ENCODE assay signal across 11 mouse cellular contexts in the genomic region with DNA sequence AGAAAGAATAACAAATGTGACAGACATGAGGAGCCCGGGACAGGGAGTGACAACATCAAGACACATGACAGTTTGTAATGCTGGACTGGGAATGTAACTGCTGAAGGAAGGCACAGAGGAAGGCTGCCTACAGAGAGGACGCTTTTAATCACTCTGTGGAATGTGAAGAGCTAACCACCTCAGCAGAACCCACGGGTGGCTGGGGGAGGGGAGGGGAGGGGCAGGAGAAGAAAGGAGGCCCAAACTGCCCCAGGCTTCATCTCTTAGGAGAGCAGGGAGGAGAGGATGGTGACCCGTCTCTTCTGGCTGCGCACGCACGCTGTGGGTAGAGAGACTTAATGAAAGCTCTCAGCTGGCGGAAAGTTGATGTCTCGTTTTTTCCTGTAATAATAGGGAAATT. TPM values are rescaled to one million over a fixed set of nuclear protein-coding genes. Genes with fewer than 3 reads are reported as not detected.
DNase-seq lines count a peak whose midpoint lies in the region; ATAC-seq and TF ChIP-seq lines count a peak whose summit lies in the region.
"Had no signal": no experiment of that assay in that cellular context is flagged by ENCODE, and none has a peak within 500 bp of the region (broad histone marks: within the 10 kb centered on the region; RNA-seq: fewer than 3 reads in every experiment).

No protein-coding gene starts in this region.

- H3K9ac ChIP-seq in heart, embryonic 13.5 days, result no peak overlapping the region
- peak overlapping the region; percentile 49; the same call in 1 of the 2 replicates for H3K9ac ChIP-seq in embryonic facial prominence, embryonic 13.5 days
- no peak overlapping the region for H3K9ac ChIP-seq in limb, embryonic 13.5 days
- H3K9ac ChIP-seq: midbrain, embryonic 12.5 days had no signal

- no peak for TF ChIP-seq CTCF in cerebellum, adult 2 months (IDR thresholded peaks at IDR 0.05; ENCODE audit: borderline replicate concordance, insufficient read depth, low read depth, low read length)

- no peaks in the 10 kb centered on the region for H3K9me3 ChIP-seq in heart, embryonic 13.5 days
- H3K9me3 ChIP-seq in embryonic facial prominence, embryonic 13.5 days, result no peaks in the 10 kb centered on the region
- H3K9me3 ChIP-seq in limb, embryonic 13.5 days, result no peaks in the 10 kb centered on the region
- H3K9me3 ChIP-seq: midbrain, embryonic 12.5 days had no signal

- DNase-seq in heart, adult 18-20 months, result no peak
- peak; percentile 21 for DNase-seq in ES-CJ7 (ENCODE audit: low read depth, low spot score)
- no peak for DNase-seq in cerebellum, adult 2 months
- no peak for DNase-seq in spleen, adult 18-20 months
- no peak for DNase-seq in thymus, postnatal 14 days
- DNase-seq: cerebellum, adult 8-10 months; gastrocnemius, postnatal 14 days had no signal

- H3K4me1 ChIP-seq in heart, embryonic 13.5 days, result peaks cover 11% of the 10 kb centered on the region
- peaks cover 11% of the 10 kb centered on the region; the same call in 1 of the 2 replicates for H3K4me1 ChIP-seq in embryonic facial prominence, embryonic 13.5 days
- peaks cover 4% of the 10 kb centered on the region; the same call in 1 of the 2 replicates for H3K4me1 ChIP-seq in limb, embryonic 13.5 days
- no peaks in the 10 kb centered on the region for H3K4me1 ChIP-seq in cerebellum, adult 2 months (ENCODE audit: control insufficient read depth, insufficient read depth, low read length)

- H3K36me3 ChIP-seq in heart, embryonic 13.5 days, result no peaks in the 10 kb centered on the region
- no peaks in the 10 kb centered on the region for H3K36me3 ChIP-seq in embryonic facial prominence, embryonic 13.5 days
- no peaks in the 10 kb centered on the region for H3K36me3 ChIP-seq in limb, embryonic 13.5 days
- H3K36me3 ChIP-seq: midbrain, embryonic 12.5 days had no signal

- H3K27ac ChIP-seq in heart, embryonic 13.5 days (replicated peaks), result no peak overlapping the region
- no peak overlapping the region for H3K27ac ChIP-seq in embryonic facial prominence, embryonic 13.5 days
- no peak overlapping the region for H3K27ac ChIP-seq in limb, embryonic 13.5 days
- H3K27ac ChIP-seq in cerebellum, adult 2 months (ENCODE audit: insufficient read depth, low read length), result no peak overlapping the region
- H3K27ac ChIP-seq: midbrain, embryonic 12.5 days had no signal

- H3K4me3 ChIP-seq in heart, embryonic 13.5 days, result no peak overlapping the region
- H3K4me3 ChIP-seq in embryonic facial prominence, embryonic 13.5 days, result no peak overlapping the region
- H3K4me3 ChIP-seq in limb, embryonic 13.5 days, result no peak overlapping the region; the same call in 1 of the 2 replicates
- no peak overlapping the region for H3K4me3 ChIP-seq in cerebellum, adult 2 months (replicated peaks; ENCODE audit: insufficient read depth, low read depth, low read length)
- H3K4me3 ChIP-seq: midbrain, embryonic 12.5 days had no signal

- 23% methylated on average over 9 of the region's 9 CpGs for WGBS in heart, embryonic 13.5 days
- 10% methylated on average over 9 of the region's 9 CpGs for WGBS in embryonic facial prominence, embryonic 13.5 days
- 31% methylated on average over 9 of the region's 9 CpGs for WGBS in limb, embryonic 13.5 days
- WGBS in cerebellum, adult 2 months, result 35% methylated on average over 9 of the region's 9 CpGs

- TF ChIP-seq POLR2A in cerebellum, adult 2 months (IDR thresholded peaks at IDR 0.05; ENCODE audit: borderline replicate concordance, insufficient read depth, low read length), result no peak

- H3K4me2 ChIP-seq in heart, embryonic 13.5 days, result peak overlapping the region; percentile 39
- H3K4me2 ChIP-seq in embryonic facial prominence, embryonic 13.5 days, result peak overlapping the region; percentile 47
- H3K4me2 ChIP-seq in limb, embryonic 13.5 days (replicated peaks), result peak overlapping the region; percentile 14; the same call in 1 of the 2 replicates
- H3K4me2 ChIP-seq: midbrain, embryonic 12.5 days had no signal

- no peaks in the 10 kb centered on the region for H3K27me3 ChIP-seq in heart, embryonic 13.5 days (replicated peaks)
- H3K27me3 ChIP-seq in embryonic facial prominence, embryonic 13.5 days, result no peaks in the 10 kb centered on the region
- H3K27me3 ChIP-seq in limb, embryonic 13.5 days, result no peaks in the 10 kb centered on the region
- H3K27me3 ChIP-seq in cerebellum, adult 2 months (ENCODE audit: control insufficient read depth, insufficient read depth, low read length), result no peaks in the 10 kb centered on the region
- H3K27me3 ChIP-seq: midbrain, embryonic 12.5 days had no signal

- no peak for ATAC-seq in heart, embryonic 13.5 days (ENCODE audit: extremely low read depth, insufficient number of reproducible peaks, low FRiP score, low TSS enrichment)
- no peak for ATAC-seq in embryonic facial prominence, embryonic 13.5 days (ENCODE audit: insufficient number of reproducible peaks, insufficient read depth, low FRiP score, low TSS enrichment, low read depth)
- no peak for ATAC-seq in limb, embryonic 13.5 days (ENCODE audit: low FRiP score, low read depth)

RNA-seq across cellular contexts. Expression of a gene that starts 25.1 kb away (rescaled TPM):
- polyA plus RNA-seq in heart, embryonic 13.5 days (2015; fragmentation: Nextera tagmentation; extraction: Ambion mirVana), result 22.3 and 24.0 TPM in 2 replicates
- total RNA-seq in heart, adult 18-20 months (2021), result 10 to 100 TPM; 49.0 to 50.5 TPM
- polyA plus RNA-seq in embryonic facial prominence, embryonic 13.5 days (2015; fragmentation: Nextera tagmentation; extraction: Ambion mirVana), result 26.6 and 29.0 TPM in 2 replicates
- 31.4 and 32.1 TPM in 2 replicates for polyA plus RNA-seq in limb, embryonic 13.5 days (2015; fragmentation: Nextera tagmentation; extraction: Ambion mirVana)
- polyA plus RNA-seq in cerebellum, adult 2 months (2012; rRNA removed), result 4.1 and 5.3 TPM in 2 replicates
